Mouse (Mus musculus) MEL (cell line): ENCODE results near the gene Tenm3.

Experiments used
- CTCF ChIP-seq, 3 experiments: IDR thresholded peaks in 2 of 3; conservative IDR thresholded peaks in 1 of 3; 2 replicates each; pipeline ENCODE4 v1.5.1; 2011 to 2012; ENCODE audit warnings: low read length in 3 of 3, low read depth in 2 of 3, mild to moderate bottlenecking in 2 of 3, improper control_type of control experiment in 1 of 3, inconsistent platforms in 1 of 3, mixed read lengths in 1 of 3, moderate library complexity in 1 of 3; ENCODE audit not compliant: control insufficient read depth in 1 of 3, insufficient read depth in 1 of 3, poor library complexity in 1 of 3, severe bottlenecking in 1 of 3
- RCOR1 ChIP-seq: IDR thresholded peaks from 2 replicates; pipeline ENCODE4 v1.6.1; 2012; ENCODE audit warnings: low read depth, mild to moderate bottlenecking, inconsistent platforms, low read length, improper control_type of control experiment

- no peak for TF ChIP-seq CTCF (IDR thresholded peaks at IDR 0.05 in 2 of 3, conservative IDR thresholded peaks at IDR 0.05 in 1 of 3; ENCODE audit: control insufficient read depth in 1 of 3, insufficient read depth in 1 of 3, low read depth in 2 of 3, low read length in 3 of 3, poor library complexity in 1 of 3, severe bottlenecking in 1 of 3)
- TF ChIP-seq RCOR1 = no peak
Measured at GRCm38 (mm10) chr8:48188586-48188985, 655.2 kb downstream of the Tenm3 start.
